Mouse (Mus musculus) granulocyte monocyte progenitor cell, adult 5-6 weeks (primary cell): ENCODE data around the gene Angel2. TPM values are rescaled to one million over a fixed set of nuclear protein-coding genes. Genes with fewer than 3 reads are reported as not detected.
A peak's percentile ranks its signal among the peaks of the same experiment; 100 is the strongest.

Experiments
- ATAC-seq: replicated peaks from 2 replicates; pipeline ENCODE4 v1.8.0; 2016; ENCODE audit warnings: mild to moderate bottlenecking, moderate TSS enrichment, inconsistent platforms; ENCODE audit not compliant: poor library complexity, severe bottlenecking
- total RNA-seq, 2 experiments: library from RNA; stranded (forward) in 1 of 2; stranded (reverse) in 1 of 2; fragments of 200-712, 200-1000 nt in 1 of 2; fragments of >200 nt in 1 of 2; fragmentation: Nextera tagmentation in 1 of 2; gene quantifications; 2 replicates each; pipeline ENCODE4 v1.2.3; 2014 to 2017

Gene Angel2
- total RNA-seq, 2 experiments from 2014 or later = 27.0 to 29.4 TPM

- no peak for ATAC-seq
Measured at GRCm38 (mm10) chr1:190978001-190978400, 53.1 kb downstream of the Angel2 start.

DNA sequence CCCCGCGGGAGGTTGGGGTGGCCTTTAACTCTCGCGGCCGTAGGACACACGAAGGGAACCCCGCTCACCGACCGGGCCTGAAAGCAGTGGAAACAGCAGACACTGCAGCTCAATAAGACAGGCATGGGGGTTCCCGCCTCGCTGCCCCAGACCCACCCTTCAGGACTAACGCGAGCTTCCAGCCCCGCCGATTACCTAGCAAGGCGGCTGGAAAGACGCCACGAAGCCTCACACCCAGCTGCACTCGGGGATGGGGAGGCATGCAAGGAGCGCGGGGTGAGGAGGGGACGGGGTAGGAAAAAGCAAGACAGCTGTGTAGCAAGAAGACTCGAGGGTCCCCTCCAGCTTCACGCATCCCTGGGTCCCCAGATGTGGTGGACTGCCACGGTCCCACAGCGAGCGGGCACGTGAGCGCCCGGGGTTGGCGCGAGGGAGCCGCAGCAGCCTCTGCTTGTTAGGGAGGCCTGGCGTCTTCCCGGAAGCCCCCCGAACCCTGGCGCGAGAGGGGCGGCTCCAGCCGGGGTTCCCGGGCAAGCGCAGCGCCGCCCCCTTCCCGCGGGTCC, 53.7 kb downstream of the Angel2 start:
- peak; percentile 24 for ATAC-seq

GRCm38 (mm10) chr1:190979100-190979563, 54.2 kb downstream of the Angel2 start, which contains the start of gene Vash2:
TSS of gene Vash2 (minus strand) at chr1:190979296.
- peak; percentile 77 for ATAC-seq

GRCm38 (mm10) chr1:190980470-190980869, 55.6 kb downstream of the Angel2 start:
- no peak for ATAC-seq

- ATAC-seq = no peak
Measured at GRCm38 (mm10) chr1:190981412-190981811, 56.5 kb downstream of the Angel2 start.

DNA sequence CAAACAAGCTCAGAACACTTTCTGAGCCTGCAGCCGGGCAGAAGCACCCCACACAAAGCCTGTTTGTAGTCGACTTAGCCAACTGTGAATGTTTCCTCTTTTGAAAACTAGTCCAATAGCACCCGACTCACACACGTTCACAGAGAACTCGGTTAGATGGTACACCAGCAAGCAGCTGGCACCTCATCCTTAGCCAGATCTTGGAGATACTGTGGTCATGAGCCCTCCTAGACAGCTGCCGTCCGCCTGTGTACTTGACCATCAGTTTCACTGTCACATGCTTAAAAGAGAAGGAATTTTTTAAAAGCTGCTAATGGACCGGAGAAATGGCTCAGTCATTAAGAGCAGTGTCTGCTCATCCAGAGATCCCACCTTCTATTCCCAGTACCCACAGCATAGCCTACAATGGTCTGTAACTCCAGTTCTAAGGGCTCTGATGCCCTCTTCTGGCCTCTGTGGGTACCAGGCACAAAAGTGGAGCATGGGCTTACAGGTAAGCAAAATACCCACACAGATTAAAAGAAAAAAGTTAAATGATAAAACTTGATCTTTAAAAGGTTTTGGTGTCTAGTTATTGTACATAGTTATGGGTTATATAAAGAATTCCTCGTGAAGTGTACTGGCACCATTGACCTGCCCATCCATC, 64.6 kb downstream of the Angel2 start:
- no peak for ATAC-seq

DNA sequence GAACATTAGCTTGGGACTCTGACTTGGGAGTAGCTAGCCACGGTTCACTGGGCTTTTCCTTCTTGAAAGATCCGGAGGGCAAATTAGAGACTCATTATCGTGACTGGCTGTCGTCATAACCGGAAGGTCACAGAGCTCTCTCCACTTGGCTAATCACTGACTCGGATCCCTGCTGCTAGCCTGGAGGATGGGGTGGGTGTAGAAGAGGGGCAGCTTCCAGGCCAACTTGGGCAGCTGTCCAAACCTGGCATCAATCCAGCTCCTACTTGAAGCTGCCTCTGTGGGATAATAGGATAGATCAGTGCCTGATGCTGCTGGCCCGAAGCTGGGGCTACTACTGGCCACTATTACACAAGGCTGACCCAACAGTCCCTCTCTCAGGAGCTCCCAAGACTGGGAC, 70.6 kb downstream of the Angel2 start:
- ATAC-seq = no peak

GRCm38 (mm10) chr1:190996346-190996877, 71.5 kb downstream of the Angel2 start:
- 0 out of 2 replicates have a peak, but pooled peaks have one; percentile 25 for ATAC-seq

Other genes with a start within 250 kb of the Angel2 start
- gene Rps6kc1, start 13.3 kb upstream of the Angel2 start, total RNA-seq (2014; fragmentation: Nextera tagmentation) = 5.1 and 6.7 TPM in 2 replicates
- gene Rps6kc1, start 13.3 kb upstream of the Angel2 start, total RNA-seq (2017) = 9.4 and 16.0 TPM in 2 replicates
- 0.64 TPM in 1 of 2 replicates, not detected in the other for gene Vash2, start 54.2 kb downstream of the Angel2 start, total RNA-seq (2014; fragmentation: Nextera tagmentation)
- gene Vash2, start 54.2 kb downstream of the Angel2 start, total RNA-seq (2017) = 0.21 TPM in 1 of 2 replicates, not detected in the other
- 25.1 and 29.5 TPM in 2 replicates for gene Flvcr1, start 101.0 kb downstream of the Angel2 start, total RNA-seq (2014; fragmentation: Nextera tagmentation)
- 27.0 and 32.6 TPM in 2 replicates for gene Flvcr1, start 101.0 kb downstream of the Angel2 start, total RNA-seq (2017)
- not detected in 2 replicates for gene Spata45, start 111.5 kb downstream of the Angel2 start, total RNA-seq (2014; fragmentation: Nextera tagmentation)
- not detected in 2 replicates for gene Spata45, start 111.5 kb downstream of the Angel2 start, total RNA-seq (2017)
- 4.0 and 21.4 TPM in 2 replicates for gene Tatdn3, start 137.8 kb downstream of the Angel2 start, total RNA-seq (2014; fragmentation: Nextera tagmentation)
- gene Tatdn3, start 137.8 kb downstream of the Angel2 start, total RNA-seq (2017) = 9.3 and 12.5 TPM in 2 replicates
- 11.1 and 12.6 TPM in 2 replicates for gene Nsl1, start 137.9 kb downstream of the Angel2 start, total RNA-seq (2014; fragmentation: Nextera tagmentation)
- gene Nsl1, start 137.9 kb downstream of the Angel2 start, total RNA-seq (2017) = 14.1 and 17.6 TPM in 2 replicates
- gene Batf3, start 172.7 kb downstream of the Angel2 start, total RNA-seq (2014; fragmentation: Nextera tagmentation) = not detected in 2 replicates
- not detected in 2 replicates for gene Batf3, start 172.7 kb downstream of the Angel2 start, total RNA-seq (2017)
- not detected in 2 replicates for gene Fam71a, start 239.7 kb downstream of the Angel2 start, total RNA-seq (2014; fragmentation: Nextera tagmentation)
- 0.17 and 1.1 TPM in 2 replicates for gene Fam71a, start 239.7 kb downstream of the Angel2 start, total RNA-seq (2017)